Comparison of ENCODE assay signal across 20 mouse cellular contexts in genomic region chr2:165834601-165835000, GRCm38 (mm10).
"Had no signal": no experiment of that assay in that cellular context is flagged by ENCODE, and none has a peak within 500 bp of the region (broad histone marks: within the 10 kb centered on the region; RNA-seq: fewer than 3 reads in every experiment).

No protein-coding gene starts in this region.

- H3K9ac ChIP-seq: limb, embryonic 12.5 days; limb, embryonic 15.5 days; liver, embryonic 14.5 days; liver, postnatal 0 days; lung, embryonic 14.5 days; midbrain, embryonic 12.5 days; midbrain, embryonic 15.5 days had no signal

- H3K9me3 ChIP-seq: limb, embryonic 12.5 days; limb, embryonic 15.5 days; midbrain, embryonic 12.5 days; midbrain, embryonic 15.5 days had no signal

- H3K27ac ChIP-seq: liver, embryonic 14.5 days; macrophage; midbrain, embryonic 12.5 days; midbrain, embryonic 15.5 days had no signal

- H3K4me3 ChIP-seq: limb, embryonic 12.5 days; limb, embryonic 15.5 days; midbrain, embryonic 12.5 days; midbrain, embryonic 15.5 days had no signal

- H3K27me3 ChIP-seq: limb, embryonic 12.5 days; limb, embryonic 15.5 days; midbrain, embryonic 12.5 days; midbrain, embryonic 15.5 days had no signal

- H3K4me2 ChIP-seq: limb, embryonic 12.5 days; limb, embryonic 15.5 days; liver, embryonic 11.5 days; lung, embryonic 14.5 days; midbrain, embryonic 12.5 days; midbrain, embryonic 15.5 days had no signal

- DNase-seq: kidney, adult 2 months; kidney, postnatal 10 days; kidney, postnatal 36 days; left cerebral cortex, postnatal 4 days; liver, postnatal 0 days; lung, embryonic 14.5 days; right cerebral cortex, adult 18-20 months; right cerebral cortex, postnatal 14 days; right cerebral cortex, postnatal 4 days; thymus, adult 2 months; thymus, postnatal 14 days; thymus, postnatal 4 days had no signal

- ATAC-seq: liver, postnatal 0 days; lung, postnatal 0 days; midbrain, embryonic 15.5 days had no signal
